Mouse (Mus musculus): ENCODE data around the gene Eif2s3x. TPM values are rescaled to one million over a fixed set of nuclear protein-coding genes. Genes with fewer than 3 reads are reported as not detected.
A peak's percentile ranks its signal among the peaks of the same experiment; 100 is the strongest.
"Not testable (repeated sequence)": the region's sequence is repeated elsewhere in the genome, so short reads cannot be mapped to it uniquely, and the experiment has no call there.

Gene Eif2s3x
- polyA plus RNA-seq, 1 experiment from 2014 or later: 103 TPM

- WGBS: 83% methylated on average over 5 of the region's 5 CpGs
- Histone ChIP-seq H3K4me3 (ENCODE audit: low read depth, low read length) (no peak overlapping the region), H3K27ac (ENCODE audit: low read depth, low read length) (no peak overlapping the region), H3K4me2 (replicated peaks; ENCODE audit: low read depth, low read length) (no peak overlapping the region), H3K36me3 (ENCODE audit: control insufficient read depth, insufficient read depth, low read length) (peaks cover 14% of the 10 kb centered on the region; the same call in 1 of the 2 replicates), H3K4me1 (replicated peaks; ENCODE audit: control insufficient read depth, insufficient read depth, low read length) (no peaks in the 10 kb centered on the region), H3K9ac (ENCODE audit: low read depth, low read length) (no peak overlapping the region), H3K9me3 (ENCODE audit: control insufficient read depth, low read length) (no peaks in the 10 kb centered on the region), H3K27me3 (ENCODE audit: control insufficient read depth, insufficient read depth, low read length) (no peaks in the 10 kb centered on the region)
- no peak for ATAC-seq (ENCODE audit: low FRiP score)
- peak; percentile 41 for DNase-seq (ENCODE audit: low spot score)
Observed at GRCm38 (mm10) chrX:94197789-94198188, 14.9 kb downstream of the Eif2s3x start.

DNA sequence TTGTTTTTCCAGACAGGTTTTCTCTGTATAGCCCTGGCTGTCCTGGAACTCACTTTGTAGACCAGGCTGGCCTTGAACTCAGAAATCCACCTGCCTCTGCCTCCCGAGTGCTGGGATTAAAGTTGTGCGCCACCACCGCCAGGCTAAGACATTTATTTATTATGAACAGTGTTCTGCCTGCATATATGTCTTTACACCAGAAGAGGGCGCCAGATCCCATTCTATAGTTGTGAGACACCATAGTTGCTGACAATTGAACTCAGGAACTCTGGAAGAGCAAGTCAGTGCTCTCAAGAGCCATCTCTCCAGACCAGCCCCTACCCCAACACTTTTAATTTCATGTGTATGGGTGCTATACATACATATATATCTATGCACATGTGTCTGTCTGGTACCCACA lies 18.8 kb downstream of the Eif2s3x start:
- not testable (repeated sequence) for H3K9ac ChIP-seq (ENCODE audit: low read depth, low read length); H3K9me3 ChIP-seq (ENCODE audit: control insufficient read depth, low read length); H3K36me3 ChIP-seq (ENCODE audit: control insufficient read depth, insufficient read depth, low read length); ATAC-seq (ENCODE audit: low FRiP score); H3K4me2 ChIP-seq (replicated peaks; ENCODE audit: low read depth, low read length); H3K4me1 ChIP-seq (replicated peaks; ENCODE audit: control insufficient read depth, insufficient read depth, low read length); H3K27ac ChIP-seq (ENCODE audit: low read depth, low read length); H3K27me3 ChIP-seq (ENCODE audit: control insufficient read depth, insufficient read depth, low read length); H3K4me3 ChIP-seq (ENCODE audit: low read depth, low read length)
- 75% methylated on average over 4 of the region's 4 CpGs for WGBS
- DNase-seq (ENCODE audit: low spot score): peak; percentile 41

- Histone ChIP-seq H3K9me3 (ENCODE audit: control insufficient read depth, low read length) (no peaks in the 10 kb centered on the region), H3K4me2 (replicated peaks; ENCODE audit: low read depth, low read length) (no peak overlapping the region), H3K9ac (ENCODE audit: low read depth, low read length) (no peak overlapping the region), H3K27me3 (ENCODE audit: control insufficient read depth, insufficient read depth, low read length) (peaks cover 7% of the 10 kb centered on the region; the same call in 1 of the 2 replicates), H3K4me3 (ENCODE audit: low read depth, low read length) (no peak overlapping the region), H3K36me3 (ENCODE audit: control insufficient read depth, insufficient read depth, low read length) (no peaks in the 10 kb centered on the region), H3K27ac (ENCODE audit: low read depth, low read length) (no peak overlapping the region), H3K4me1 (replicated peaks; ENCODE audit: control insufficient read depth, insufficient read depth, low read length) (no peaks in the 10 kb centered on the region)
- 74% methylated on average over 1 of the region's 1 CpGs for WGBS
- no peak for ATAC-seq (ENCODE audit: low FRiP score)
- no peak for DNase-seq (ENCODE audit: low spot score)
Observed at GRCm38 (mm10) chrX:94185156-94185555, 27.5 kb downstream of the Eif2s3x start.

DNA sequence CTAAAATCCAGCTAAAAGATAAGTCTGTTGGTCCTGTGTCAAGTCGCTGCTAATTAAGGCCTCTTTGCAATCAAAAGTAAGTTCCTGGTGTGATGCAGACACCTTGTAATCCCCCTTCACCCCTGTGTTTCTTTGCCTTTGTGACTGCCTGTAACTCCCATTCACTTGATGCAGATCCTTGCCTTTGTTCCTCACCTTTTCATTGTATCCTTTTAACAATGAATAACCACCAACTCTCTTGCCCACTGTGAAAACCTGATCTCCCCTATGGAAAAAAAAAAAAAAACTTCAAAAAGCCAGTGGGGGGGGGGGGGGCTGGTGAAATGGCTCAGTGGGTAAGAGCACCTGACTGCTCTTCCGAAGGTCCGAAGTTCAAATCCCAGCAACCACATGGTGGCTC lies 28.8 kb downstream of the Eif2s3x start:
- H3K9me3 ChIP-seq (ENCODE audit: control insufficient read depth, low read length): no peaks in the 10 kb centered on the region
- H3K4me1 ChIP-seq (replicated peaks; ENCODE audit: control insufficient read depth, insufficient read depth, low read length): no peaks in the 10 kb centered on the region
- no peak overlapping the region for H3K4me2 ChIP-seq (replicated peaks; ENCODE audit: low read depth, low read length)
- no peaks in the 10 kb centered on the region for H3K36me3 ChIP-seq (ENCODE audit: control insufficient read depth, insufficient read depth, low read length)
- 20% methylated on average over 2 of the region's 3 CpGs for WGBS
- peaks cover 7% of the 10 kb centered on the region; the same call in 1 of the 2 replicates for H3K27me3 ChIP-seq (ENCODE audit: control insufficient read depth, insufficient read depth, low read length)
- H3K9ac ChIP-seq (ENCODE audit: low read depth, low read length): no peak overlapping the region
- no peak for ATAC-seq (ENCODE audit: low FRiP score)
- no peak overlapping the region for H3K4me3 ChIP-seq (ENCODE audit: low read depth, low read length)
- DNase-seq (ENCODE audit: low spot score): no peak
- no peak overlapping the region for H3K27ac ChIP-seq (ENCODE audit: low read depth, low read length)

- WGBS: under 1% methylated on average over 50 of the region's 55 CpGs
- H3K27ac ChIP-seq (ENCODE audit: low read depth, low read length): peak overlapping the region; percentile 95
- ATAC-seq (ENCODE audit: low FRiP score) (peak; percentile 99), DNase-seq (ENCODE audit: low spot score) (peak; percentile 91)
- peak overlapping the region; percentile 46 for H3K4me3 ChIP-seq (ENCODE audit: low read depth, low read length)
- peak overlapping the region; percentile 45 for H3K4me2 ChIP-seq (replicated peaks; ENCODE audit: low read depth, low read length)
- H3K9ac ChIP-seq (ENCODE audit: low read depth, low read length): peak overlapping the region; percentile 47
- H3K4me1 ChIP-seq (replicated peaks; ENCODE audit: control insufficient read depth, insufficient read depth, low read length): no peaks in the 10 kb centered on the region
- H3K27me3 ChIP-seq (ENCODE audit: control insufficient read depth, insufficient read depth, low read length): peaks cover 2% of the 10 kb centered on the region; the same call in 1 of the 2 replicates
- no peaks in the 10 kb centered on the region for H3K36me3 ChIP-seq (ENCODE audit: control insufficient read depth, insufficient read depth, low read length)
- no peaks in the 10 kb centered on the region for H3K9me3 ChIP-seq (ENCODE audit: control insufficient read depth, low read length)
Observed at GRCm38 (mm10) chrX:94177715-94178340, 34.8 kb downstream of the Eif2s3x start.

DNA sequence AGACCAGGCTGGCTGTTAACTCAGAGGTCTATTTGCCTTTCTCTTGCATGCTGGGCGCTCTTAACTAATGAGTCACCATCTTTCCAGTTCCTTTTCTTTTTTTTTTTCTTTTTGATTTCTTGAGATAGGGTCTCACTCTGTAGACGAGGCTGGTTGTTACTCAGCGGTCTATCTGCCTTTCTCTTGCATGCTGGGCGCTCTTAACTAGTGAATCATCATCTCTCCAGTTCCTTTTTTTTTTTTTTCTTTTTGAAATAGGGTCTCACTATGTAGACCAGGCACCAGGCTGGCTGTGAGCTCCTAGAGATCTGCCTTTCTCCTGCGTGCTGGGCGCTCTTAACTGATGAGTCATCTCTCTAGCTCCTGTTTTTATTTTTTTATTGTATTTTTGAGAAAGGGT lies 43.3 kb downstream of the Eif2s3x start:
- no peak overlapping the region for H3K27ac ChIP-seq (ENCODE audit: low read depth, low read length)
- H3K27me3 ChIP-seq (ENCODE audit: control insufficient read depth, insufficient read depth, low read length): peaks cover 32% of the 10 kb centered on the region
- WGBS: 87% methylated on average over 6 of the region's 6 CpGs

DNA sequence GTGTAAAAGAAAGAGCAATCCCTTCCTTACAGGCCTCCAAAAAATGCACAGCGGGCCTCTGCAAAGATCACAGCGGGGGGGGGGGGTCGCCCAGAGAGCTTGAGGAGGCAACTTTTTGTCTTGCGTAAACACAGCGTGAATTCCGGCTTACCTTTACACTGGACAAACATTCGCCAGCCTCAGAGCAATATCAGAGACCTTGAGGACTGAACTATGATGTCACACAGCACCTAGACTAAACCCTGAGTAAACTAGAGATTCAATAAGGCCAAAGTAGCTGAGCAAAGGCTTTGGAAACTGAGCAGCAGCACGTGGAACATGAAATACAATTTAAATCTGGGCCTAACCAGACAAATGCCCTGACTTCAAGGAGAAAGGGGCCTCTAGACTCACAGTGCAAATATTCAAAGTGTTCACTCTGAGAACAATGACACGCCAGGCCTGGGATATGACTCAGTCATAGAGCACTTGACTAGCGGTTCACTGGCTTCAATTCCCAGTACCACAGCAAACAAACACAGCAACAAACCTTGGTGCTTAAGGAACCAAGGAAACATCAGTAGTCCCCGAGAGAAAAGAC lies 60.3 kb downstream of the Eif2s3x start:
- H3K4me1 ChIP-seq (replicated peaks; ENCODE audit: control insufficient read depth, insufficient read depth, low read length): no peaks in the 10 kb centered on the region
- no peaks in the 10 kb centered on the region for H3K36me3 ChIP-seq (ENCODE audit: control insufficient read depth, insufficient read depth, low read length)
- DNase-seq (ENCODE audit: low spot score): no peak
- H3K9me3 ChIP-seq (ENCODE audit: control insufficient read depth, low read length): no peaks in the 10 kb centered on the region
- WGBS: 42% methylated on average over 10 of the region's 11 CpGs
- no peak overlapping the region for H3K27ac ChIP-seq (ENCODE audit: low read depth, low read length)
- no peak for ATAC-seq (ENCODE audit: low FRiP score)
- H3K4me3 ChIP-seq (ENCODE audit: low read depth, low read length): no peak overlapping the region
- peaks cover 42% of the 10 kb centered on the region for H3K27me3 ChIP-seq (ENCODE audit: control insufficient read depth, insufficient read depth, low read length)
- no peak overlapping the region for H3K9ac ChIP-seq (ENCODE audit: low read depth, low read length)
- H3K4me2 ChIP-seq (replicated peaks; ENCODE audit: low read depth, low read length): no peak overlapping the region

More for the DNA sequence above, 43.3 kb downstream of the Eif2s3x start:
- ATAC-seq (ENCODE audit: low FRiP score) (no peak), DNase-seq (ENCODE audit: low spot score) (no peak)
- Histone ChIP-seq H3K4me1 (replicated peaks; ENCODE audit: control insufficient read depth, insufficient read depth, low read length) (no peaks in the 10 kb centered on the region), H3K9me3 (ENCODE audit: control insufficient read depth, low read length) (no peaks in the 10 kb centered on the region), H3K9ac (ENCODE audit: low read depth, low read length) (no peak overlapping the region), H3K4me3 (ENCODE audit: low read depth, low read length) (no peak overlapping the region), H3K36me3 (ENCODE audit: control insufficient read depth, insufficient read depth, low read length) (no peaks in the 10 kb centered on the region), H3K4me2 (replicated peaks; ENCODE audit: low read depth, low read length) (no peak overlapping the region)

GRCm38 (mm10) chrX:94150471-94150870 lies 62.2 kb downstream of the Eif2s3x start:
- peaks cover 41% of the 10 kb centered on the region for H3K27me3 ChIP-seq (ENCODE audit: control insufficient read depth, insufficient read depth, low read length)
- no peak for ATAC-seq (ENCODE audit: low FRiP score)

More at GRCm38 (mm10) chrX:94150471-94150870, 62.2 kb downstream of the Eif2s3x start:
- Histone ChIP-seq H3K9ac (ENCODE audit: low read depth, low read length) (no peak overlapping the region), H3K9me3 (ENCODE audit: control insufficient read depth, low read length) (no peaks in the 10 kb centered on the region), H3K4me3 (ENCODE audit: low read depth, low read length) (no peak overlapping the region), H3K4me2 (replicated peaks; ENCODE audit: low read depth, low read length) (no peak overlapping the region), H3K4me1 (replicated peaks; ENCODE audit: control insufficient read depth, insufficient read depth, low read length) (no peaks in the 10 kb centered on the region), H3K36me3 (ENCODE audit: control insufficient read depth, insufficient read depth, low read length) (no peaks in the 10 kb centered on the region), H3K27ac (ENCODE audit: low read depth, low read length) (no peak overlapping the region)
- WGBS: 77% methylated on average over 19 of the region's 19 CpGs
- no peak for DNase-seq (ENCODE audit: low spot score)

Data from hindbrain, embryonic 11.5 days (tissue).